Mouse (Mus musculus) E14TG2a.4 (cell line): Measurements from ENCODE around the gene Clec4a2.

ENCODE experiments used
- CTCF ChIP-seq: conservative IDR thresholded peaks from 2 replicates; pipeline ENCODE4 v1.5.1; 2014; ENCODE audit warnings: low read length
- NANOG ChIP-seq: IDR thresholded peaks from 2 replicates; pipeline ENCODE4 v1.6.1; 2014; ENCODE audit warnings: borderline replicate concordance, low read length, mixed read lengths
- POU5F1 ChIP-seq: IDR thresholded peaks from 2 replicates; pipeline ENCODE4 v1.6.1; 2014; ENCODE audit warnings: low read length, borderline replicate concordance

DNA sequence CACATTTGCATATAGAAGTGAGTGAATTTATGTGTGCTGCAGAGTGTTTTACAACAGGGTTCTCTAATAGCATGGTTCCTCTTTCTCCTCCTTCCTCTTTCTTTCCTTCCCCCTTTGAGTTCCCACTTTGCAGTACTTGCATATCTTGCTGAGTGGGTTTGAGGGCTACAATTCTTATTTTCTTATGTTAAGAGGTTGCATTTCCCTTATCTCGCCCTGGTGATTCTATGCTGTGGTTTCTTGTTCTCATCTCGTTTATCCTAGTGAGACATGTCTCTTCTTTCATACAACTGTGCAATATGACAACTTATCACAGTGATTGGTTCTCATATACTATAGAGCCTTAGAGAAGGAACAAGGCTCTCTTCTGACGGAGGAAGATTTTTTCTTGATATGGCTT lies 17.0 kb downstream of the Clec4a2 start:
- TF ChIP-seq CTCF, result no peak
- no peak for TF ChIP-seq POU5F1
- TF ChIP-seq NANOG, result no peak
